Mouse (Mus musculus) natural killer cell, adult 2 months (primary cell): Measurements from ENCODE around the gene Banp.
A peak's percentile ranks its signal among the peaks of the same experiment; 100 is the strongest.

Experiments used
- DNase-seq, 2 experiments: peaks; one replicate each; pipeline ENCODE4 v3.0.0; 2022; ENCODE audit warnings: low spot score in 2 of 2

The Banp gene

DNA sequence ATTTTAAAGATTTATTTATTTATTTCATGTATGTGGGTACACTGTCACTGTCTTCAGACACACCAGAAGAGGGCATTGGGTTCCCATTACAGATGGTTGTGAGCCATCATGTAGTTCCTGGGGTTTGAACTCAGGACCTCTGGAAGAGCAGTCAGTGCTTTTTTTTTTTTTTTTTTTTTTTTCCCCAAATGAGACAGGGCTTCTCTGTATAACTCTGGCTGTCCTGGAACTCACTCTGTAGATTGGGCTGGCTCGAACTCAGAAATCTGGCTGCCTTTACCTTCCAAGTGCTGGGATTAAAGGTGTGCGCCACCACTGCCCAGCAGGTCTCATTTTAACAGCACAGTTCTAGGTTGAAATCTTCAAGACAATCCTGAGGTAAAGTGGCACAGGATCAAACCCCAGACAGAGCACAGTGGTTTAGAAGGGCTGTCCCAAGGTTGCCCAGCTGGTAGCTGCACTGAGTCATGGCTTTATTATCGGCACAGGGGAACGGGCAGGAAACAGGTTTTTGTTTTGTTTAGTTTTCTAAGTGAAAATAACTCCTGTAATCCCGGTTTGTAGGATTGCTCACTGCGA lies at the start of gene Banp:
Gene Banp (plus strand): TSS at position 529 of the 579 bp plus-strand sequence.
- no peak for DNase-seq

DNA sequence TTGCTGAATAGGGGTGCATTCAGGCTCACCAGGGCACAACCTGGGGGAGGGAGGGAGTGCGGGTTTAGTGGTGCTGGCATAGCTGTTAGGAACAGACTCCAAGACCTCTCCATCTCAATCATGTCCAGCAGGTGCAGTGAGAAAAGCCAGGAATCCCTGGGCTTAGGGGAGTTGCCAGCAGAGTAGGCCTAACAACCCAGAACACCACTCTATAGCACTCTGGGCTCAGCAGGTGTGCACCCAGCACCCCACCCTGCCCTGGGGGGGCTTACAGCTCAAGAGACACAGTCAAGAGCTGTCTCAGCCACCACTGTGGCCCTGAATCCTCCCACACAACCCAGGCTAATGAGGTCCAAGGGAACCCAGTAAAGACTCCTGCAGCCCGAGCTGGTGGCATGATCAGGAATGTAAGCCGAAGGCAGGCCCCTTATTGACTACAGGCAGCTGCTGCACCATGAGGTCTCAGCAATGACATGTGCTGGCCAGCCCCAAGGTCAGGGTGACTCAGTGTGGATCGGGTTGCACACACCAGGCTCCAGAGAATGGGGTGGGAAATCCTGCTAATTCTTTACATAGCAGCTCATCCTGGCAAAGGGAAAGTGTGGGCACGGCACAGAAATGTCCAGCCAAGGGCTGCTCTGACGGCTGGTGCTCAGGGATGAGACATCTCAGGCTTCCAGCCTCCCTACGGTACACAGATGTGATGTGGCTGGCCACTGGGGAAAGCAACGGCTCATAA lies 47.9 kb upstream of the Banp start:
- no peak for DNase-seq

DNA sequence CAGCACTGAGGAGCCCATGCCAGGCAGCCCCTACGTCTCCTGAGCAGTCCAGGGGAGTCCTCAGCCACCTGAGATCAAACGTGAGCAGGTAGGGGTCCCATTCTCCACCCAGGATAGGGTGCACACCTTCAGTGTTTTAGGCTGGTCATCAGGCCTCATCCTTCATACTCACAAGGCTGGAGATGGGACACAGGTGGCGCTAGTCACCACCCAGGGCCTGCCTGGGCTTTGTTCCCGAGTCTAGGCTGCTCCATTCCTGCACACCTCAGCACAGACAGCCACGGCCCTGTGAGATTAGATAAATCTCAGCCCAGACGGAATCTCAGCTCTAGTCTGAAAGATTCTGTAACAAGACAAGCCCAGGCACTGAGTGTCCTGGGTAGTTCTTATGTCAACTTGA lies 45.6 kb upstream of the Banp start:
- DNase-seq, result no peak

DNA sequence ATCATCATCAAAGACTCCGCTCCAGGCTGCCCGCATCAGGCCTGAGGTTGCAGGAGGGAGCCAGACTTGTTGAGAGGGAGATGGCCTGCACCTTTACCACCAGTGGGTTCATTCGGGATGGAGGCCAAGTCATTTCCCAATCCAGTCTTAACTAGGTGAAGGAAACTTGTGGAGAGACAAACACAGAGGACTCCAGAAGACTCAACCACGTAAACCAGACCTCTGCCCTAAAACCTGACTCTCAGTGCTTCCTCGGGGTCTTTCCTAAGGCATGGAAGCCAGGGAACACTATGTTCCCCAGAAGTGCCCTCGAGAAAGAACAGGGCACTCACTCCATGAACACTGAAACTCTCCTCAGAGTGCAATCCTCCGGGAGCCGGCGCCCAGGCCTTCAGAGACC lies 44.6 kb upstream of the Banp start:
- DNase-seq, result no peak

DNA sequence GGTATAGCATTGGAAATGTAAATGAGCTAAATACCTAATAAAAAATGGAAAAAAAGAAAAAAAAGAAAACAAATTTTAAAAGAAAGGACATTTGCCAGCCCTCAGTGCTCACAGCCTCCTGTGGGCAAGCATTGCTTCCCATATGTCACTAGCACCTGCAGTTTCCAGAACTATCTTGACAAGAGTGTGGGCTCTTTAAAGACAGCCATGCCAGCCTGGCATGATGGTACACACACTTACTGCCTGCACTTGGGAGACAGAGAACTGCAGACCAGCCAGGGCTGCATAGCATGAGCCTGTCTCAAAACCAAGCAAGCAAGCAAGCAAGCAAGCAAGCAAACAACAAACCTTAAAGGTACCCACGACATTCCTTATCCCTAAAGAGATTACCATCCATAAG lies 44.1 kb upstream of the Banp start:
- no peak for DNase-seq

DNA sequence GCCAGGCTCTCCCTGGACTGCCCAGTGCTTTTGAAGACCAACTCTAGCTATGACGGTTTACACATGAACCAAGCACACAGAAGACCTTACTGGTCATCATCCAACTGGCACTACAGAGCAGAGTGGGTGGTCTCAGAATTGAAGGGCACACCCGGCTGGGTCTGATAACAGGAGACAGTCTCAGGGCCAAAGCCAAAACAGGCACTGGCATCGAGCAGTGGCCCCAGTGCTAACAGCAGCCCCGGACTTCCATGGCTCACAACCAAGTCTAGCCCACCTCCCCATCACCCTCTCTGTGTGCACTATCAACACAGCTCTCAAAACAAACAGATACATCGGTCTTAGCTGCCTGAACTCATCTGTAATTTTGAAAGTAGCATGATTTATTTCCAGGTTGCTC lies 43.7 kb upstream of the Banp start:
- no peak for DNase-seq

DNA sequence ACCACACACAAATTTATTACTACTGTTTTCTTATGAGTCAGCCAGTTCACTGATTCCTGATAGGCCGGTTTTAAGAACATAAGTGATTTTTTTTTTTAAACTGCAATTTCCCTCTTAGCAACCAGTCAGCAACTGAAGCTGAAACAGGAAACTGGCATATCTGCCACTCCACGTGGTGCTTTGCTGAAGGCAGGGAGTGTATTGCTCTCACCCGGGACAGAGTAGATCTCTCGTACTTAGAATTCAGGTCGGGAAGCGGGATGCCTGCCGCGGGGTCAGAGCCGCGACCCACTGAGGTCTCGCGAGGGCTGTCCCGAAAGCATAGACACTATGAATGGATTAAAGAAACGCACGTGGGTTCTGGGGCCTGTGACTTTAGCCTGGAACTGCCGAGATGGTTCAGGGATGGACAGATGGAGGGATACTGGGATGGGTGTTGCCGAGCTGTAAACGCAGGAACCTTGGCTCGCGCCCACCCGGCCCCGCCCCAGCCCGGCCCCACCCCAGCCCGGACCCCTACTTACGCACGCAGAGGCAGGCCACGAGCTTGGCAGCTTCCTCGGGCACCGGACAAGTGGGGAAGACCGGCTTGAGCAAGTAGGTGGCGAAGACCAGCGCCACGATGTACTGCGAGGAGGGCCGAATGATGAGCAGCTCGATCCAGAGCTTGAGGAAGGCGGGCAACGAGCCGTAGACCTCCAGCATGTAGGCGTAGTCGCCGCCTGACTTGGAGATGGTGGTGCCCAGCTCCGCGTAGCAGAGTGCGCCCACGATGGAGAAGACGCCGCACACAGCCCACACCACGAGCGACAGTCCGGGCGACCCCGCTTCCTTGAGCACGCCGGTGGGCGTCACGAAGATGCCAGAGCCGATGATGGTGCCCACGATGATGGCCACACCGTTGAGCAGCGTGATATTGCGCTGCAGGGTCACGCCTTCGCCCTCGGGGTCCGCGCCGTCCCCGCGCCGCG lies 42.7 kb upstream of the Banp start:
- DNase-seq, result peak; percentile 17 to 30

DNA sequence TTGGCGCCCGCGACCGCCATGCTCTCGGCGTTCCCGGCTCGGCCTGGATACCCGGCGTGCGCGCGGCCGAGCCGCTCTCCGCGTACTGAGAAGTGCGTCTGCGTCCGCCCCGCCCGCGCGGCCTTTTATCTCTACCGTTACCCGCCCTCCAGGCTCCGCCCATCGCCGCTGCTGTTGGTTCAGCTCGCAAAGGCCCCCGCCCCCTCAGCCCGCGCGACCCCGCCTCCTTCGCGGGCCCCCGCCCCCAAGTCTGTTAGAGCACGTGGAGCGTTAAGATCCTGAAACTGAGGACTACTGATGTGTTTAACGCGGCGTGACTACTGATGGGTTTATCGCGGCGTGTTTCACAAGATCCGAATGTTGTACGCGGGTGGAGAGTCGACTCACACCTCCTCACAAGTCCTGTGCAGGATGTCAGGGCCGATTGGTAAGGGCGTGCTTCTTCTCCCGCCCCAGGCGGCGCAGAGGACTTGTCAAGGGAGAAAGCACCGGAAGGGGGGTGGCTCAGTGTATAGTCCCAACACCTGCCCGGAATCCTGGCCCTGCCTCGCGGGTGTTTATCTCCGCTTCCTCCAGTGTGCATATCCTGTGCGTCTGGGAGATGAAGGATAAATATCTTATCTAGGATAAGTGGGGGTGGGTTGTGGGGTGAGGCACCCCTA lies 41.8 kb upstream of the Banp start, which contains the start of gene Slc7a5:
Gene Slc7a5 (minus strand): TSS at position 108 of the 662 bp plus-strand sequence.
- peak; percentile 92 to 96 for DNase-seq

DNA sequence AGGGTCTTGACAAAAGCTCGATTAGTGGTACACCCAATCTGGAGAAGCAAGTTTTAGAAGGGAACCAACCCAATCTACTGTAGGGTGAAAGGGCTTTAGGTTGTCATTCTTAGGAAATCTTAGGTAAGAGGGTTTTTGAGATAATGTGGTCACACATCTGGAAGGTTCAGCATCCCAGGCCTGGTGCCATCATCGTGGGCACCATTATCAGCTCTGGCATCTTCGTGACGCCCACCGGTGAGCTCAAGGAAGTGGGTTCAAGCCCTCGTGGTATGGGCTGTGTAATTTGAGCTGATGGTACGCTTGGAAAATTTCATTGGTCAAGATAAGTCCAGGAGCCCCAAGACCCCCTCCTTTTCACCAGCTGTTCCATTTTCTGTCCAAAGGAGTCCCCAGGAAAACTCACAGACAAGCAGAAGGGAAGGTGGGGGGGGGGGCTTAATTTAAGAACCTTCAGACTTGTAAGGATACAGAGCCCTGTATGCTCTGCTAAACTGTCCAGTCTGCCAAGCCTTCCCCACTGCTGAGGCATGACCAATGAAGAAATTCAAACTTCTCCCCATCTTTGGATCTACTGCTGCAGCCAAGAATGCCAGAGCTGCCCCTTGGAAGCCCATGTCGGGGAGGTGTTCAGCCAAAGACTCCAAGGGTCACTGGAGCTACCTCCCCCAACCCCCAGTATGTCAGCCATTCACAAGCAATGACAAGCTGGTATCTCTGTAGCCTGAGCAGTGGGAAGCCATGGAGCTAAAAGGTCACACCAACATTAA lies 41.0 kb upstream of the Banp start:
- DNase-seq, result no peak

DNA sequence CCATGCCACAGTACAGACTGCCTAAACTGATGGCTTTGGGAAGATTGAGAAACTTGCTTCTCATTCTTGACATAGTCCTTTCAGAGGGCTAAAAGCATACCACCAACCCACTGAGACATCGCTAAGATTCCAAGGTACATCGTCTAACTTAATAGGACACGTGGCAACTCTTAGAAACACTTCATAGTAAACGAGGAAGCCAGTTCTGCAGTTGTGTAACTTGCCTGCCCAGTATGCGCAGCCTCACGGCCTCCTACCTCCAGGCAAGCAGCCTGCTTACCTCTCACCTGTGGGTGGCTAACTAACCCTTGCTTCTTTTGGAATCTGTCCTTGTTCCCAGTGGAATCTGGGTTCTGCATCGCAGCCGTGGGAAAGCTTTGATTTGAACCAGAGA lies 40.4 kb upstream of the Banp start:
- DNase-seq, result no peak

DNA sequence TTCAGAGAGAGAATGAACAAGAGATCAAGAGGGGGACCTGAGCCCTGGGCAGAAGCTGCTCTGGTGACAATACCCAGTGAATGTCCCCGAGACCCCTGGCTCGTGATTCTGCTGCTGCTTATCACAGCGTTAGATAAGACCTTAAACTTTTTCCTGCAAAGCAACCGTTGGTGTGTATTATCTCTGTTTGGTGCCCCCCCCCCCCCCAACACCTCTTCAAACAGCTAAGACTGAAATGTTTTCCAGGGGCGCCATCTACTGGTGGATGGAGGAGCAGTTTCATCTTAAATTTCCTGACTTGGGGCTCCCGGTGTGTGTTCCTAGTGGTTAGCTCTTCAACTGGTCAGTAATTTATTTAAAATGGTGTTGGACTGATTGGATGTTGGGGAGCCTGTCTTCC lies 39.9 kb upstream of the Banp start:
- peak; percentile 57 to 81 for DNase-seq

DNA sequence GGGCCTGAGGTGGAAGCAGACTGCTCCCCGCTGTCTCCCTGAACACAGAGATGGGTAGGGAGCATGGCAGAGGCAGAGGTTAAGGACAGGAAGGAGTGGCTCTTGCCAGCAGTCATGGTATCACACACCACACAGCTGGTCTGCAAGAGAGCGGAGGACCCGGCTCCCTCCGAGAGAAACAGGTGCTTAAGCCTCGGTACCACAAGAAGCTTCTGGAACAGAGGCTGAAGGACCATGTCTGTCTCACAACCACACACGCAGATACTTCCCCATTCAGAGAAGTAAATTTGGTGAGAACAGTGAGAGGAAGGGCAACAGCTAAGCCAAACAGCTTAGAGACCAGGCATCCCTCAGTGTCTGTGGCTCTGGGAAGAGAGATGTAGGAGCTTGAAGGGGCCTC lies 38.1 kb upstream of the Banp start:
- no peak for DNase-seq

DNA sequence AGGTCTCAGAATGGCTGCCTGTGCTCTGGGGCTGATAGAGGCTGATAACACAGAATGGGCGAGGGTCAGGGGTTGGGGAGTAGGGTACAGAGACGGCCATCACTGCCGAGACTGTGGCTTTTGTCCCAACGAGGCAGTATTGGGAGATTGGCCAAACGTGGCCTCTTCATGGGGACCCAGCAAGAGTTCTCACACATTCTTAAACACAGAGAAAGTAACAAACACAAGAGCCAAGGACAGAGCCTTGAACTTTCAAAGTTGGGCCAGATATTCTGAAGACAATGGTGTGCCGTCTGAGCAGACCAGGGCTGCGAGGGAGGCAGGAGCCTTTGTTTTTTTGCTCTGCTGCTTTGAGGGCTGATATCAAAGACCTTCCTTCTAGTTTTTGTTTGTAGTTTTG lies 37.6 kb upstream of the Banp start:
- DNase-seq, result no peak

DNA sequence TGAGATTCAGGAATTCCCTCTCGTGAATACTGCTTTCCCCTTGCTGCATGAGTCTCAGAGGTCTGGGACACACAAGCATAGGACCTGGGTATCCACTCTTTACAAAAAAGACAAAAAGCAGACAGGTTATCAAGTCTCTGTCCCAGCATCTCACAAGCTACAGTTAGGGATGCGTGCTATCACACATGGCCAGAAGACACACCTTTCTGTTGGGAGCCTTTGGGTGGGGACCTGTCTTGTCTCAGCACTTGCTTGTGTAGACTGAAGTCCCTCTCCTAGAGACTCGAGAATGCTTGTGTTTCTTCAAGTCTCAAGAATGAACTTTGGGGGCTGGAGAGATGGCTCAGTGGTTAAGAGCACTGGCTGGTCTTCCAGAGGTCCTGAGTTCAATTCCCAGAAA lies 36.7 kb upstream of the Banp start:
- no peak for DNase-seq

DNA sequence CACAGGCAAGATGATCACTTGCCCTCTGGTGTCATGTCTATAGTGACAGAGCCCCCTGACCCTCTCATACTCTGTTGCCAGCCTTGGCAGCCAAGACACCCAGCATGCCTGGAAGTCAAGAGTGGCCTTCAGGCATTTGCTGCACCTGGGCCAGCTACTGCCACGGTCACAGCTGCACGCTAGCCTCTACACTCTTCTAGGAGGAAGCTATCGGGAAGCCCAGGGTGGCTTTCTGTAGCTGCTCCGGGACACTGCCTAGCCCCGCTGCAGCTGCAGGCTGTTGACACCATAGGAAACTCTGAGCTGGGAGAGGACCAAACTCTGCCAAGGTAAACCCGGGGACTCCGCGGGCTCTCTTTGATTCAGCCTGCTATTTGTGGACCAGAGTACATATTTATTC lies 36.2 kb upstream of the Banp start:
- no peak for DNase-seq

DNA sequence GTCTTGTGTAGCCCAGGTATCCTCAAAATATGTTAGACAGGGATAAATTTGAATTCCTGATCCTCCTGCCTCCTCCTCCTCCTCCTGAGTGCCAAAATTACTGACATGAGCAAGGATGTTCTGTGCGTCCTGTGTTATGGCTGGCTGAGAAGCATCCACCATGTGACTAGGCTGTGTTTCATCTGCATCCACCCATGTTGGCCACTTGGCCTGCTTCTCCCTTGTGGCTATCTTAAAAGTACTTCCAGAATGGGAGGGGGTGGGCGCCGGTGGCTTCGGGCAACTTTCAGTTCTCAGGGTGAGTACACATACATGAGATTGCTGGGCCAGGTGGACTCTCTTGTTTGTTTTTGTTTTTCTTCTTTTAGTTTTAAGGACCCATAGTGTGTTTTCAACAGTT lies 30.4 kb upstream of the Banp start:
- DNase-seq, result no peak

DNA sequence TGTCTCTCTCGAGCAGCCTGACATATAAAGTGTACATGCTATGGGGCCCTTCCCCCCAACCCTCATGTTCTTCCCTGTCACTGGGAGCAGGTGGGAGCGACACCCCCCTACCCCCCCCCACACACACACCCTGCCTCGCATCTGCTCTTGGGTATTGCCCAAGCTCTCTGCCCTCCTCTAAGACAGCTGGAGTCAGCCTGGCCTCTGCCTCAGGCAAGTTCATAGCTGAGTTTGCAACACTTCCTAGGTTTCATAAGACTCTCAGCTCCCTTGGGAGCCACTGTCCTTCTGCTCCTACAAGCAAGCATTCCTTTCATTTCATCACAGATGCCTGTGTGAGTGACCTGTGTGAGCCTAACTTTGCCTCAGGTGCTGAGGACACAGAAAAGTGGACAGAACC lies 29.8 kb upstream of the Banp start:
- no peak for DNase-seq

DNA sequence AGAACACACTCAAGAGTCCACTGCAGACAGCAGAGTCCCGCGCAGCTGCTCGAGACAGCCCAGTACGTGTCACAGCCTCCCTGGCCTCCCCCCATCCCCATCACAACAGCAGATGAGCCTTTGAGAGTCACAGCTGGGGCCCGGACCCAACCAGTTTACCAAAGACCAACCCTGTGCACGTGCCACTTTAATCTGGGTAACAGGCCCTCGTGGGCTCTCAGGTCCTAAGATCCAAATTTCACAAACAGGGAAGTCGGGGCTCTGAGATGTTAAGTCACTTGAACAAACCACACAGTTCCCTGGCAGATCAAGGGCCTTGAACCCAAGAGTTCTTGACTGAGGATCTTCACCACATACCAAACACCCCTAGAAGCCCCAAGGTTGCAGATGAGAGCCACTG lies 28.0 kb upstream of the Banp start:
- DNase-seq, result no peak

DNA sequence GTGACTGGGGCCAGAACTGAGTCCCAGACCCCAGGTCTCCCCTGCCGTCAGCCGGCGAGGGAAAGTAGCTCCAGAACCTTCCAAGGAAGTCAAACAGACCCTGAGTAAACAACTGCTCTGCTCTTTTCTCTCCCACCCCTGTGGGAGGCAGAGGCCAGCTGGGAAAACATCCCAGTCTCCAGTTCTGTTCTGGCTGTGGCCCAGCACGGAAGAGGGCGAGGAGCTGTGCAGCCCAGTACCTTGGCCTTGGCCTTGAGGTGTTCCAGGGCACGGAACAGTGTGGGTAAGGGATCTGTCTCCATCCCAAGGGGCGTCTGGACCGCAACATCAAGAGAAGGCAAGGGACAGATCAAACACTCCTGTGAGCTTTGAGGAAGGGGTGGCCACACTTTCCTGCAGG lies 27.4 kb upstream of the Banp start:
- DNase-seq, result no peak

DNA sequence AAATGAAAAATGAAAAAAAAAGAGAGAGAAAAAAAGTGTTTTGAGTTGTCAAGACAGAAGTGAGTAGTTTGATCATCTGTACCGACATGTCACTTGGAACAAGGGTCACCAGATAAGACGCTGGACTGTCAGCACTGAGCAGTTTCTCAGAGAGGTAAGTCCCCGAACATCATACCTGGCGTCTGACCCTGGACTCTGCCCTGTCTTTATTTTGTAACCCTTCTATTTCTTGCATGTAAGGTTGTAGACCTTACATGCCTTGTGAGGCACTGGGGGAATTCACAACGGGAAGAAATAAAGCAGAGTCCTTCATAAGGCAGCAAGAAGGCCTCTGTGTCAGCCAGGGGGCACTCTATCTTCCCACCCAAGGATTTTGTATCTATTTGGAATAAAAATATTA lies 24.9 kb upstream of the Banp start:
- DNase-seq, result no peak

DNA sequence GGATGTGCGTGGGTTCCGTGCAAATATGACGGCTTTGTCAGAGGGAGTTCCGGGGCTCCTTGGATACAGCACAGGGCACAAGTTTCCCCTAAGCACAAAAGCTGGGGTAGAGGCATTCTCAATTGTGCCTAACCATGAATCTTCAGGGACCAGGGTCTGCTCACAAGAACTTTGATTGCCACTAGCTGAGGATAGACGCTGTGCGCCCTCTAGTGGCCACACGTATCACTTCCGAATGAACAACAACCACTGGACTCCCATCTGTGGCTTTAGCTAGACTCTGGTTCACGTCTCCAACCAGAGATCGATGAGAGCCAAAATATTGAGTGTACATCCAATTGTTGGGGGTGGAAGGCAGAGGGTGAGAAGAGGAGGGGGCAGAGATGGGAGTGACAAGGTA lies 23.9 kb upstream of the Banp start:
- peak; percentile 50 to 70 for DNase-seq
